ENCODE assay signal across 1 mouse cellular context in genomic region chr12:70140542-70140941, GRCm38 (mm10).
TF ChIP-seq lines count a peak whose summit lies in the region.

No protein-coding gene starts in this region.

TF ChIP-seq in MEL, 35 proteins besides CTCF, POLR2A, EP300 and RAD21 (continued from another document):
- TF ChIP-seq JUND (IDR thresholded peaks at IDR 0.05; ENCODE audit: low read depth, low read length) (no peak), TAL1 (IDR thresholded peaks at IDR 0.05; ENCODE audit: low read length) (peak; percentile 47), NELFE (IDR thresholded peaks at IDR 0.05; ENCODE audit: low read depth, low read length) (no peak), ZMIZ1 (IDR thresholded peaks at IDR 0.05; ENCODE audit: low read depth, low read length) (no peak), KAT2A (conservative IDR thresholded peaks at IDR 0.05; ENCODE audit: low read depth, low read length) (no peak)
TF ChIP-seq in MEL: peak in this region for 13.
